Mouse (Mus musculus): ENCODE measurements around the gene Tcea2.

- no peak for TF ChIP-seq CTCF (IDR thresholded peaks at IDR 0.05; ENCODE audit: low read depth, low read length)
- TF ChIP-seq POLR2A (IDR thresholded peaks at IDR 0.05; ENCODE audit: borderline replicate concordance, low read depth, low read length) = no peak
These were observed 22.7 kb upstream of the Tcea2 start for GRCm38 (mm10) chr2:181657441-181657840.

Data from bone marrow macrophage, adult 2 months (primary cell).